Mouse (Mus musculus) kidney, adult 2 months (tissue): Measurements from ENCODE around the gene Cyp1b1.

ENCODE experiments used
- CTCF ChIP-seq: fragments of 200-500 bp; conservative IDR thresholded peaks from 2 replicates; pipeline ENCODE4 v1.5.1; 2011; ENCODE audit warnings: low read depth, mild to moderate bottlenecking, control low read depth, low read length, moderate library complexity, mixed read lengths; ENCODE audit not compliant: insufficient read depth, insufficient read length
- POLR2A ChIP-seq: fragments of 200-500 bp; IDR thresholded peaks from one replicate; pipeline ENCODE4 v1.6.1; 2011; ENCODE audit warnings: low read depth, low read length, control low read depth

DNA sequence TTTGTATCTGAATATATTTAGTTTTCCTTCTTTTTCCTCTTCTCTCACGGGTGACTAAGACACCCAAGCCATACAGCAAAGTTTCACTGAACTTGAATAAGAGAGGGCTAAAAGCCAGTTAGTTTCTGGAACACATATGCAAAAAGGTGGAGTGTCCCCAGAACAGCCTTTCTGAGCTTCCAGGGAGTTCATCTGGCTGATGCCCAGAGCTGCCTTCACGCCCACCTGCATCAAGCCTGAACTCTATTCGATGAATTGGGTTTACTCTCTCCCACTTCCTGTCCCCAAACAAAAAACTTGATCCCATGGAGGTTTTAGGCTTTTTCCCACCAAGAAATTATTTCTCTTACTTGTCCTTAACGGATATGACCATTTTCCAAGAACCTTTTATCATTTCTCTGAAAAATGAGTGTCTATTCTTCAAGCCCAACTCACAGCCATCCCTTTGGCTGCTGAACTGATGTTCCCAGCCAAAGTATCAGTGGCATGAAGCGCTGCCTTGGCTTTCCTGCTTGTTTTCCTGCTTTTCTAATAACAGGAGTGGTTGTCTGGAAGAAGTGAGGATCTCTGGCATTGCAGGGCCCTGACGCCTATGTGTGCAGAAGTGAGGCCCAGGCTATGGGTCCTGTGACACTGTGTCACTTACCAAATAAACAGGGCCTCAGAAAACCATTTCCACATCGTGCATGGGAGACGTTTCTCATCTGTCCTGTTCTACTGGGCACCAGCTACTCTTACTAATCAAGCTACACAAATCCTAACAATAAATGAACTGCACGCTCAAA lies 9.0 kb downstream of the Cyp1b1 start:
- TF ChIP-seq CTCF (no peak), POLR2A (no peak)
